Comparison of ENCODE assay signal across 14 mouse cellular contexts in the genomic region with DNA sequence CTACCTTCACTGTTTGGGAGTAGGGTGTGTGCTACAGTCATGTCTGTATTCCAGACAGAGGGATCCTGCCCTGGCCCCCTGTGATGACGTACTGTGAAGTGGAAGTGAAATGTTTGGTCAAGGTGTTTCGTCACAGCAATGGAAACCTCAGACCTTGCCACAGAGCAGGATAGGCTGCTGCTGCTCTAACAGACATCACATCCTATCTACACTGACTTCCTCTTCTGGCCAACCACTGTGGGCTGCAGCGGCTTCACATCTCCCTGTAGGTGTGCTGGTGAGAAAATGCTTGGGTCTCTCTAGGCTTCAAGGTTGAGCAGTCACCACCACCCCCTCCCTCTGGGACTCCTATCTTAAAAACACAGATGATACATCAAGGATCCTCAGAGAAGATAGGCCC. TPM values are rescaled to one million over a fixed set of nuclear protein-coding genes. Genes with fewer than 3 reads are reported as not detected.
DNase-seq lines count a peak whose midpoint lies in the region.
"Had no signal": no experiment of that assay in that cellular context is flagged by ENCODE, and none has a peak within 500 bp of the region (broad histone marks: within the 10 kb centered on the region; RNA-seq: fewer than 3 reads in every experiment).

No protein-coding gene starts in this region.

- no peaks in the 10 kb centered on the region for H3K9me3 ChIP-seq in heart, embryonic 10.5 days
- H3K9me3 ChIP-seq in limb, embryonic 10.5 days (replicated peaks) = no peaks in the 10 kb centered on the region
- H3K9me3 ChIP-seq: embryonic facial prominence, embryonic 13.5 days; midbrain, embryonic 10.5 days had no signal

- peaks cover 88% of the 10 kb centered on the region for H3K4me1 ChIP-seq in heart, embryonic 10.5 days
- H3K4me1 ChIP-seq in limb, embryonic 10.5 days = peaks cover 93% of the 10 kb centered on the region

- DNase-seq in heart, embryonic 10.5 days (ENCODE audit: low spot score) = no peak
- no peak for DNase-seq in heart, adult 18-20 months
- DNase-seq in CD8-positive naive resting alpha-beta T cell, adult 2 months (ENCODE audit: low read depth in 2 of 2, low spot score in 2 of 2) = peak; percentile 49 to 63
- no peak for DNase-seq in limb, embryonic 10.5 days (ENCODE audit: low spot score)
- DNase-seq in spleen, adult 18-20 months = peak; percentile 61 to 68
- DNase-seq in frontal cortex, postnatal 36 days (ENCODE audit: low spot score in 2 of 2) = no peak
- no peak for DNase-seq in c-Kit-positive CD71-positive TER-119-positive erythroid progenitor cells, embryonic 14.5 days (ENCODE audit: low spot score)
- DNase-seq in layer of hippocampus, adult 11-12 months (ENCODE audit: low spot score) = no peak
- DNase-seq: adrenal gland, postnatal 14 days; gastrocnemius, postnatal 36 days; right cerebral cortex, adult 18-20 months had no signal

- no peaks in the 10 kb centered on the region for H3K27me3 ChIP-seq in heart, embryonic 10.5 days (ENCODE audit: insufficient read depth, poor library complexity, severe bottlenecking)
- no peaks in the 10 kb centered on the region for H3K27me3 ChIP-seq in limb, embryonic 10.5 days (ENCODE audit: low read depth, poor library complexity, severe bottlenecking)
- H3K27me3 ChIP-seq: embryonic facial prominence, embryonic 13.5 days had no signal

- H3K27ac ChIP-seq in heart, embryonic 10.5 days = peak overlapping the region; percentile 83; the same call in 1 of the 2 replicates
- peak overlapping the region; percentile 88 for H3K27ac ChIP-seq in limb, embryonic 10.5 days
- H3K27ac ChIP-seq: midbrain, embryonic 10.5 days had no signal

- H3K36me3 ChIP-seq in heart, embryonic 10.5 days = no peaks in the 10 kb centered on the region
- H3K36me3 ChIP-seq in limb, embryonic 10.5 days = peaks cover 20% of the 10 kb centered on the region
- H3K36me3 ChIP-seq: midbrain, embryonic 10.5 days had no signal

- H3K4me3 ChIP-seq in heart, embryonic 10.5 days = no peak overlapping the region
- no peak overlapping the region for H3K4me3 ChIP-seq in limb, embryonic 10.5 days
- H3K4me3 ChIP-seq: embryonic facial prominence, embryonic 13.5 days; layer of hippocampus, adult 2 months; midbrain, embryonic 10.5 days had no signal

- 63% methylated on average over 3 of the region's 3 CpGs for WGBS in heart, embryonic 10.5 days
- WGBS in limb, embryonic 10.5 days = 90% methylated on average over 3 of the region's 3 CpGs

RNA-seq across cellular contexts. Expression of gene Fmnl3, which starts 29.2 kb away (rescaled TPM):
- 14.3 and 17.5 TPM in 2 replicates for polyA plus RNA-seq in heart, embryonic 10.5 days (2016; fragmentation: Nextera tagmentation; extraction: Ambion mirVana)
- 10 to 100 TPM; 13.4 to 14.8 TPM for total RNA-seq in heart, adult 18-20 months (2021)
- 30.4 and 42.2 TPM in 2 replicates for polyA plus RNA-seq in limb, embryonic 10.5 days (2016; fragmentation: Nextera tagmentation; extraction: Ambion mirVana)

RNA-seq across cellular contexts. Expression of gene Fam186b, which starts 45.4 kb away (rescaled TPM):
- 0.19 and 0.37 TPM in 2 replicates for polyA plus RNA-seq in heart, embryonic 10.5 days (2016; fragmentation: Nextera tagmentation; extraction: Ambion mirVana)
- total RNA-seq in heart, adult 18-20 months (2021) = not detected
- polyA plus RNA-seq in limb, embryonic 10.5 days (2016; fragmentation: Nextera tagmentation; extraction: Ambion mirVana) = 0.21 and 0.29 TPM in 2 replicates
- total RNA-seq: gastrocnemius, postnatal 36 days had no signal

RNA-seq across cellular contexts. Expression of gene Prpf40b, which starts 46.2 kb away (rescaled TPM):
- polyA plus RNA-seq in heart, embryonic 10.5 days (2016; fragmentation: Nextera tagmentation; extraction: Ambion mirVana) = 40.0 and 54.7 TPM in 2 replicates
- 10 to 100 TPM; 18.2 to 19.4 TPM for total RNA-seq in heart, adult 18-20 months (2021)
- 59.3 and 71.2 TPM in 2 replicates for polyA plus RNA-seq in limb, embryonic 10.5 days (2016; fragmentation: Nextera tagmentation; extraction: Ambion mirVana)

RNA-seq across cellular contexts. Expression of gene Tmbim6, which starts 51.6 kb away (rescaled TPM):
- polyA plus RNA-seq in heart, embryonic 10.5 days (2016; fragmentation: Nextera tagmentation; extraction: Ambion mirVana) = 295 and 308 TPM in 2 replicates
- 100 to 1,000 TPM; 225 to 256 TPM for total RNA-seq in heart, adult 18-20 months (2021)
- polyA plus RNA-seq in limb, embryonic 10.5 days (2016; fragmentation: Nextera tagmentation; extraction: Ambion mirVana) = 272 and 296 TPM in 2 replicates

Comparison
In these comparisons a context has a peak if more than half of its experiments do, and no peak if none do; other contexts are left out.
1. DNase-seq: peak in CD8-positive naive resting alpha-beta T cell, adult 2 months (2 of 2) and spleen, adult 18-20 months (2 of 2); none in heart, embryonic 10.5 days (single experiment), heart, adult 18-20 months (0 of 2), limb, embryonic 10.5 days (single experiment), frontal cortex, postnatal 36 days (0 of 2), c-Kit-positive CD71-positive TER-119-positive erythroid progenitor cells, embryonic 14.5 days (single experiment) and layer of hippocampus, adult 11-12 months (single experiment).